Mouse (Mus musculus) embryonic facial prominence, embryonic 11.5 days (tissue): ENCODE measurements around the gene Scn4a. TPM values are rescaled to one million over a fixed set of nuclear protein-coding genes. Genes with fewer than 3 reads are reported as not detected.
"Not testable (repeated sequence)": the region's sequence is repeated elsewhere in the genome, so short reads cannot be mapped to it uniquely, and the experiment has no call there.

Experiments used
- ATAC-seq: fragments of 200-750 bp; cut with Nextera tagmentation; replicated peaks from 2 replicates; pipeline ENCODE4 v1.8.0; 2017; ENCODE audit warnings: low read depth; ENCODE audit not compliant: insufficient number of reproducible peaks, low FRiP score, low TSS enrichment
- DNase-seq: peaks from one replicate; pipeline ENCODE4 v3.0.0-alpha.2; 2015; ENCODE audit warnings: low spot score
- H3K27ac ChIP-seq: fragments of 300-500 bp; sonication (generic); replicated peaks from 2 replicates; pipeline ENCODE4 v1.5.1; 2014; ENCODE audit warnings: mild to moderate bottlenecking, low read depth, low read length, control low read depth
- H3K27me3 ChIP-seq: fragments of 300-500 bp; sonication (generic); 2 replicates; pipeline ENCODE4 v1.6.1; 2014; ENCODE audit warnings: mild to moderate bottlenecking, low read length, moderate library complexity, mixed read lengths; ENCODE audit not compliant: control insufficient read depth, insufficient read depth
- H3K36me3 ChIP-seq: fragments of 300-500 bp; sonication (generic); replicated peaks from 2 replicates; pipeline ENCODE4 v1.6.1; 2014; ENCODE audit warnings: low read depth, mild to moderate bottlenecking, low read length, moderate library complexity, mixed read lengths; ENCODE audit not compliant: control insufficient read depth, insufficient read depth
- H3K4me1 ChIP-seq: fragments of 300-500 bp; sonication (generic); 2 replicates; pipeline ENCODE4 v1.6.1; 2014; ENCODE audit warnings: low read length, mixed read lengths; ENCODE audit not compliant: control insufficient read depth, insufficient read depth
- H3K4me2 ChIP-seq: fragments of 300-500 bp; sonication (generic); 2 replicates; pipeline ENCODE4 v1.6.1; 2014; ENCODE audit warnings: low read depth, mild to moderate bottlenecking, control low read depth, low read length, moderate library complexity
- H3K4me3 ChIP-seq: fragments of 300-500 bp; sonication (generic); 2 replicates; pipeline ENCODE4 v1.5.1; 2014; ENCODE audit warnings: low read depth, low read length, control low read depth
- H3K9ac ChIP-seq: fragments of 300-500 bp; sonication (generic); replicated peaks from 2 replicates; pipeline ENCODE4 v1.6.1; 2014; ENCODE audit warnings: mild to moderate bottlenecking, control low read depth, low read length
- H3K9me3 ChIP-seq: fragments of 300-500 bp; sonication (generic); replicated peaks from 2 replicates; pipeline ENCODE4 v1.6.1; 2016; ENCODE audit warnings: mild to moderate bottlenecking, low read length, inconsistent platforms, mixed read lengths; ENCODE audit not compliant: control insufficient read depth
- WGBS: fragments of 180-500 bp; shearing (Covaris S2); extraction: QIAGEN DNeasy Blood & Tissue Kit; methylation state at CpG from one replicate; pipeline ENCODE4 v1.1.7; 2014; 5-methylcytosine and 5-hydroxymethylcytosine counted together
- polyA plus RNA-seq: library from polyadenylated mRNA; unstranded; fragments of >200 nt; fragmentation: Nextera tagmentation; extraction: Ambion mirVana; gene quantifications from 2 replicates; pipeline ENCODE4 v1.2.1, GENCODE M21; 2014

Gene Scn4a
- polyA plus RNA-seq, 1 experiment from 2014 or later = 0.03 TPM

DNA sequence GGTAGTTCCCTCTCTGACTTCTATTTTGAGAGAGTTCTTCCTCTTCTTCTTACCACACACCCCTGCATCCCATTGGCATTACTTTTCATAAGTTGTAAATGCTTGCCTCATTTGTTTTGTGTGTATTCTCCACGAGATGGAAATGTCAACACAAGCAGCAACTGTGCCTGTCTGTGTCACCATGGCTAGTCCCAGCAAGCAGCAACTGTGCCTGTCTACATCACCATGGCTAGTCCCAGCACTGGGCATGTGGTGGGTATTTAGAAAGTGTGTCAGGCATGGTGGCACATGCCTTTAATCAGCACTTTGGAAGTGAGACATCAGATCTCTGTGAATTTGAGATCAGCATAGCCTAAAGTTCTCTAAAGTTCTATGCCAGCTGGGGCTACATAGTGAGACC lies 1.1 kb upstream of the Scn4a start:
- DNase-seq (no peak), ATAC-seq (no peak)
- no peaks in the 10 kb centered on the region for H3K27me3 ChIP-seq
- no peak overlapping the region for H3K4me2 ChIP-seq
- H3K9me3 ChIP-seq = no peaks in the 10 kb centered on the region
- WGBS = 72% methylated on average over 1 of the region's 1 CpGs
- H3K27ac ChIP-seq = no peak overlapping the region
- H3K36me3 ChIP-seq = no peaks in the 10 kb centered on the region
- no peak overlapping the region for H3K4me3 ChIP-seq
- H3K4me1 ChIP-seq = no peaks in the 10 kb centered on the region
- no peak overlapping the region for H3K9ac ChIP-seq

DNA sequence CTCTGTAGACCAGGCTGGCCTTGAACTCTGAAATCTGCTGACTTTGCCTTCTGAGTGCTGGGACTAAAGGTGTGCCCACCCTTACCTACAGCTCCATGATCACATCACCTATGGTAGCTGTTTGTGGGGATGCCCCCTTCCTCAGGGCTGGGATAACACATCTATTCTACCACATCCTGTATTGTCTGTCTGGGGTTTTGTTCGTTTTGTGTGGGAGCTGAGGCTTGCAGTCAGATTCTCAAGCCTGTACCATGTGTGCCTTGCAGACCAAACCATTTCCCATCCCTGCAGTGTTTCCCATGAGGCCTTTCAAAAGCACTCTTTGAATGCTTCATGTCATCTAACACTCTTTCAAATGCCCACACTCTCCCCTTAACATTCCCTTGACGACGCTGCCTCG lies 1.1 kb downstream of the Scn4a start:
- H3K27me3 ChIP-seq = no peaks in the 10 kb centered on the region
- H3K4me3 ChIP-seq = no peak overlapping the region
- H3K4me2 ChIP-seq = no peak overlapping the region
- H3K36me3 ChIP-seq = no peaks in the 10 kb centered on the region
- no peak for ATAC-seq
- no peak overlapping the region for H3K9ac ChIP-seq
- no peak overlapping the region for H3K27ac ChIP-seq
- no peaks in the 10 kb centered on the region for H3K9me3 ChIP-seq
- H3K4me1 ChIP-seq = no peaks in the 10 kb centered on the region
- 82% methylated on average over 4 of the region's 4 CpGs for WGBS
- DNase-seq = no peak

DNA sequence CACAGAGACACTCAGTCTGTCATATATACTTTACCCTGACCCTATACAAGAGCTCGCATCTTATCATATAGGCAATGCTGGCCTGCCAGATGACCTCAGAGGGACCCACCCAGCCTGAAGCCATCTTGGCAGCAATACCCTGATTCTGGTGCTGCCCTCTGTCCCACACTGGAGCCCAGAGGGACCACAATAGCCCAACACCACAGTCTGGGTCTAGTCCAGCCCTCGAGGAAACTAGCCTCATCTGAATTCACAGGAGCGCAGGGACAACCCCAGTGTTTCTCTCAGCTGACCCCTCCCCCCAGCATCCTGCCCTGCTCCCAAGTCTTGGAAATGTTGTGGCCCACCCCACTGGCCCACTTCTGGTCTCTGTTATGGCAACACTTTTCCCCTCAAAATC lies 1.8 kb downstream of the Scn4a start:
- no peak for ATAC-seq
- H3K9me3 ChIP-seq = no peaks in the 10 kb centered on the region
- H3K27ac ChIP-seq = no peak overlapping the region
- no peaks in the 10 kb centered on the region for H3K4me1 ChIP-seq
- H3K27me3 ChIP-seq = no peaks in the 10 kb centered on the region
- no peak overlapping the region for H3K4me3 ChIP-seq
- no peaks in the 10 kb centered on the region for H3K36me3 ChIP-seq
- H3K9ac ChIP-seq = no peak overlapping the region
- 55% methylated on average over 3 of the region's 3 CpGs for WGBS
- no peak overlapping the region for H3K4me2 ChIP-seq
- no peak for DNase-seq

DNA sequence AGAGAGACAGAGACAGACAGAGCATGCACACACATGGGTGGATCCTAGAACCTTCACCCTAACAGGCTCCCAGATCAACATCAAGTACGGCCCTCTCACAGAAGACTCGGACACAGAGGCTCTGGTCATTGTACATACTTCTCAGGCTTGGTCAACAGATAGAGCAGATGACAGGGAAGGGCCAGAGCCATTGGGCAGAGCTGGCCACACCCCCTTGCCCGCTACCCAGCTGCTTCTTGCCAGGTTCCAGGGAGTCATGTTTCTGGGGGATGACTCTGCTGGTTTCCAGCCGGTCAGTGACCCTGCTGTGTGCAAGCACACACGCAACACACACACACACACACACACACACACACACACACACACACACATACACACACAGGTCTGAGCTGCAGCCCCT lies 2.2 kb downstream of the Scn4a start:
- Histone ChIP-seq H3K27ac (no peak overlapping the region), H3K9ac (no peak overlapping the region), H3K4me2 (no peak overlapping the region), H3K4me3 (no peak overlapping the region), H3K36me3 (no peaks in the 10 kb centered on the region), H3K27me3 (no peaks in the 10 kb centered on the region), H3K9me3 (no peaks in the 10 kb centered on the region), H3K4me1 (no peaks in the 10 kb centered on the region)
- WGBS = 48% methylated on average over 5 of the region's 5 CpGs
- DNase-seq (no peak), ATAC-seq (no peak)

DNA sequence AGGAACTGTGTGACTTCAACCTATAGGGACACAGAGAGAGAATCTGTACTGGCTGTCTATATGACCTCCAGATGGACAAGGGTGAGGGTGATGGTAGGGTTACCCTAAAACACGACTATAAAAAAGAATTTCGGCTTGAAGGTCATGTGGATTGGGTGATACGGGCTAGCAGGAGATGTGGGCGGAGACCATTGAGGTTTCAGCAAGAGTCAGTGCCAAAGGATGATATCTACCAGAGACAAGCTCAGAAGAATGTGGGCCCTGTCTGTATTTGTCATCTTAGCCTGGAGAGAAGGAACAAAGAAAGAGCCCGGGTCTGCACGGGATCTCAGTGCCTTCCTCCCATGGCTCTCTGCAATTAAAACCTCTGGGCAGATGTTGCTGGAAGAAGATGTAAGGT lies 3.3 kb downstream of the Scn4a start:
- H3K4me3 ChIP-seq = no peak overlapping the region
- DNase-seq = no peak
- no peaks in the 10 kb centered on the region for H3K9me3 ChIP-seq
- H3K27me3 ChIP-seq = no peaks in the 10 kb centered on the region
- no peak overlapping the region for H3K9ac ChIP-seq
- no peaks in the 10 kb centered on the region for H3K4me1 ChIP-seq
- no peaks in the 10 kb centered on the region for H3K36me3 ChIP-seq
- 90% methylated on average over 6 of the region's 6 CpGs for WGBS
- no peak for ATAC-seq
- no peak overlapping the region for H3K27ac ChIP-seq
- no peak overlapping the region for H3K4me2 ChIP-seq

DNA sequence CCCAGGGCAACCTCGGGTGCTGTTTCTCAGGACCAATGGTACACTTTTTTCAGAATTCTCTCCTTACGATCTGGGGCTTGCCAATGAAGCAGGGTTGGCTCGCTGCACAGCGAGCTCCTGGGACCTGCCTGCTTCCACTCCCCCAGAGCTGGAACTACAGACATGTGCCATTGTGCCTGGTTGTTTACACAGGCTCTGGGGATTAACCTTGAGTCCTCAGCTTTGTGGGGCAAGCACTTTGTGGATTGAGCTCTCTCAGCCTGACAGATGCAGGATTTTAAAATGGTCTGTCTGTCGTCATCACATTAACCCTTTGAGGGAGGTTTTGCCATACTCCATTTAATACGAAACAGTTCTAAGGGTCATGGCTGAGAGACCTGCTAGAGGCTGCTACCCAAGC lies 8.2 kb downstream of the Scn4a start:
- DNase-seq = peak; percentile 33
- no peak for ATAC-seq
- no peak overlapping the region for H3K27ac ChIP-seq

GRCm38 (mm10) chr11:106340990-106341520 lies 12.0 kb downstream of the Scn4a start:
- H3K9ac ChIP-seq = no peak overlapping the region
- no peak for ATAC-seq
- H3K4me1 ChIP-seq = no peaks in the 10 kb centered on the region
- WGBS = 81% methylated on average over 9 of the region's 9 CpGs
- H3K36me3 ChIP-seq = no peaks in the 10 kb centered on the region
- no peak overlapping the region for H3K27ac ChIP-seq
- H3K27me3 ChIP-seq = no peaks in the 10 kb centered on the region
- no peak overlapping the region for H3K4me2 ChIP-seq
- H3K4me3 ChIP-seq = no peak overlapping the region
- H3K9me3 ChIP-seq = no peaks in the 10 kb centered on the region
- no peak for DNase-seq

More for the DNA sequence above, 8.2 kb downstream of the Scn4a start:
- Histone ChIP-seq H3K4me3 (no peak overlapping the region), H3K4me2 (no peak overlapping the region), H3K9ac (no peak overlapping the region), H3K4me1 (no peaks in the 10 kb centered on the region), H3K36me3 (no peaks in the 10 kb centered on the region), H3K9me3 (no peaks in the 10 kb centered on the region), H3K27me3 (no peaks in the 10 kb centered on the region)
- 51% methylated on average over 6 of the region's 6 CpGs for WGBS

DNA sequence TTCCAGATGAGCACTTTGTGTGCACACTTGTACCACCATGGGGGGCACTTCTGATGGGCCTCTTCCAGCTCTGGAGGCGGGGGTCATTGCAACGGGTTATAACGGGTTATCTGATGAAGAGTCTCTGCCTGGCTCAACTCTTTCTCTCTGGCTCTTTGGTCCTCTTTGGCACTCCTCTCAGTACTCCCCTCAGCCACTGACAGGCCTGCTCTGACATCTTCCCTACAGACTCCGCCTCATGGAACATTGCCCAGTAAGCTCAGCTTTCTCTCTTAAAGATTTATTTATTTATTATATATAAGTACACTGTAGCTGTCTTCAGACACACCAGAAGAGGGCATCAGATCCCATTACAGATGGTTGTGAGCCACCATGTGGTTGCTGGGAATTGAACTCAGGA lies 13.8 kb downstream of the Scn4a start:
- H3K4me1 ChIP-seq, H3K9me3 ChIP-seq, H3K36me3 ChIP-seq, ATAC-seq, H3K4me2 ChIP-seq, H3K4me3 ChIP-seq, H3K27me3 ChIP-seq, H3K27ac ChIP-seq, DNase-seq, H3K9ac ChIP-seq: not testable (repeated sequence)
- WGBS = 94% methylated on average over 4 of the region's 4 CpGs
